Mouse (Mus musculus): Measurements from ENCODE around the gene Cacul1.

DNA sequence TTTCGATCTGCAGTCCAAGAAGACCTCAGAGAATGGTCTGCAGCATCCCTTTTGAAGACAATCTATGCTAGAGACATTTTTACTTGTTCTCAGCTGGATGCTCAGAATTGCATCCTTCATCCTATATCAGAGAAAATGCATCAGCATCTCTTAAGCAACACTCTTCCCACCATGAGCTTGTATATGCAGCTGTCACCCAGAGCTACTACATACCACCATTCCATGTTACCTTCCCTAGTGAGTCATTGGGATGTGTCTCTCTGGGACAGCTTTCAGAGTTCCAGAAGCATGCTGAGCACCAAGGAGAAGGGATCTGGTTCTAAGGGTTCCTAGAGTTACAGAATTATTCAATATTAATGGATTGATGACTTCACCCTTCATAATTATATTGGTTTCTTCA, 102.0 kb downstream of the Cacul1 start:
- no peak for TF ChIP-seq CTCF (IDR thresholded peaks at IDR 0.05)
- no peak for TF ChIP-seq EP300 (IDR thresholded peaks at IDR 0.05)
